Mouse (Mus musculus): ENCODE data around the gene Rnf111. TPM values are rescaled to one million over a fixed set of nuclear protein-coding genes. Genes with fewer than 3 reads are reported as not detected.

The Rnf111 gene
- polyA plus RNA-seq, 2 experiments from 2014 or later = 22.9 to 28.5 TPM

GRCm38 (mm10) chr9:70392563-70392907 lies 111.0 kb downstream of the Rnf111 start:
- no peak for ATAC-seq

GRCm38 (mm10) chr9:70391660-70392562 lies 111.6 kb downstream of the Rnf111 start:
- ATAC-seq = no peak

GRCm38 (mm10) chr9:70391042-70391441 lies 112.5 kb downstream of the Rnf111 start:
- ATAC-seq = no peak

GRCm38 (mm10) chr9:70389548-70389947 lies 114.0 kb downstream of the Rnf111 start:
- ATAC-seq = no peak

- ATAC-seq = no peak
Measured at GRCm38 (mm10) chr9:70387410-70388119, 116.0 kb downstream of the Rnf111 start.

- ATAC-seq = no peak
Measured at GRCm38 (mm10) chr9:70384958-70385728, 118.4 kb downstream of the Rnf111 start.

- ATAC-seq = no peak
Measured at GRCm38 (mm10) chr9:70384494-70384893, 119.0 kb downstream of the Rnf111 start.

GRCm38 (mm10) chr9:70383750-70384149 lies 119.8 kb downstream of the Rnf111 start:
- no peak for ATAC-seq

- ATAC-seq = no peak
Measured at GRCm38 (mm10) chr9:70382091-70382490, 121.4 kb downstream of the Rnf111 start.

- peak; percentile 56 for ATAC-seq
Measured at GRCm38 (mm10) chr9:70379502-70380467, 123.7 kb downstream of the Rnf111 start.

Other genes with a start within 250 kb of the Rnf111 start
- 10 to 100 TPM in 1 of 2 experiments, 1 to 10 TPM in 1; 9.8 to 21.7 TPM for gene Ccnb2, start 82.2 kb downstream of the Rnf111 start, polyA plus RNA-seq (2017; shearing (Covaris generic))
- gene Sltm, start 39.0 kb upstream of the Rnf111 start, polyA plus RNA-seq (2017; shearing (Covaris generic)) = 10 to 100 TPM; 89.4 to 93.4 TPM
- under 1 TPM; 0.39 to 0.61 TPM for gene Gm10642, start 152.5 kb upstream of the Rnf111 start, polyA plus RNA-seq (2017; shearing (Covaris generic))
- gene Mindy2, start 153.4 kb upstream of the Rnf111 start, polyA plus RNA-seq (2017; shearing (Covaris generic)) = 10 to 100 TPM in 1 of 2 experiments, 1 to 10 TPM in 1; 9.1 to 20.3 TPM
- gene Adam10, start 175.3 kb upstream of the Rnf111 start, polyA plus RNA-seq (2017; shearing (Covaris generic)) = 10 to 100 TPM; 62.4 to 65.8 TPM

All from CD4-positive, CD25-positive, alpha-beta regulatory T cell, adult 4 months (primary cell).